Mouse (Mus musculus): ENCODE results near the gene Rab3b. TPM values are rescaled to one million over a fixed set of nuclear protein-coding genes. Genes with fewer than 3 reads are reported as not detected.
"Not testable (repeated sequence)": the region's sequence is repeated elsewhere in the genome, so short reads cannot be mapped to it uniquely, and the experiment has no call there.

Gene Rab3b
- total RNA-seq, 2 experiments from 2014 or later, result 0.25 to 0.47 TPM

- intact Hi-C loops (cut with DNase I; ENCODE audit: low total_unique reads), result no loop called here
Observed at GRCm38 (mm10) chr4:108883815-108884214, 5.0 kb downstream of the Rab3b start.

DNA sequence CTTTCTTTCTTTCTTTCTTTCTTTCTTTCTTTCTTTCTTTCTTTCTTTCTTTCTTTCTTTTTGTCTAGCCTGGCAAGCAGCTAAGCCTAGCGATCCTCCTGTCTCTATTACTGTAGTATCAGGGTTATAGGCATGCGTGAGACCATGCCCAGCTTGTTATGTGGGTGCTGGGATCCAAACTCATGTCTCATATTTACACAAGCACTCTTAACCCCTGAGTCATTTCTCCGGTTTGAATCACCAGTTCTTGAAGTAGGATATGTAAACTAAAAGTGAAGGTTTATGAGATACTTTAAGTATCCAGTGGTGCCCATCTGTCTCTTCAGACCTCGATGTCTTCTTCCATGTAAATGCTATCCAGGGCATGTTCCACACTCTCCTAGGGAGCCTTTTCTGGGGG is 8.6 kb downstream of the Rab3b start:
- DNase-seq, result no peak
- intact Hi-C loops (cut with DNase I; ENCODE audit: low total_unique reads), result no loop called here

More at GRCm38 (mm10) chr4:108883815-108884214, 5.0 kb downstream of the Rab3b start:
- no peak for DNase-seq

- DNase-seq, result no peak
- intact Hi-C loops (cut with DNase I; ENCODE audit: low total_unique reads), result no loop called here
Observed at GRCm38 (mm10) chr4:108890876-108891275, 12.0 kb downstream of the Rab3b start.

DNA sequence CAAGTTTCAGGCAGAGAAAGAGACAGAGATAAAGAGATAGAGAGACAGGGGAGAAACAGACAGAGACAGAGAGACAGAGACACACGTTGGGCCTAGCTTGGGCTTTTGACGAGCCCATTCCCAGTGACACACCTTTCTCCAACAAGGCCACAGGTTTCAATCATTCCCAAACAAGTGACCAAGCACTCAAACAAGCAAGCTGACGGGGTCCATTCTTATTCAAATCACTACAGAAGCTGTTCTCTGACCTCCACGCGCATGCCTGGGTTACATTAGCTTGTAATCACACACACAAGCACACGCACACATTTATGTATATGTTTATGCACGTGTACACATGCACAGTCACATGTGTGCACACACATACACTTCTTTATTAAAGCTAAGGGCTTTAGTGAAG is 21.6 kb downstream of the Rab3b start:
- no peak for DNase-seq
- intact Hi-C loops (cut with DNase I; ENCODE audit: low total_unique reads), result no loop called here

GRCm38 (mm10) chr4:108902886-108903285 is 24.0 kb downstream of the Rab3b start:
- intact Hi-C loops (cut with DNase I; ENCODE audit: low total_unique reads), result no loop called here
- no peak for DNase-seq

DNA sequence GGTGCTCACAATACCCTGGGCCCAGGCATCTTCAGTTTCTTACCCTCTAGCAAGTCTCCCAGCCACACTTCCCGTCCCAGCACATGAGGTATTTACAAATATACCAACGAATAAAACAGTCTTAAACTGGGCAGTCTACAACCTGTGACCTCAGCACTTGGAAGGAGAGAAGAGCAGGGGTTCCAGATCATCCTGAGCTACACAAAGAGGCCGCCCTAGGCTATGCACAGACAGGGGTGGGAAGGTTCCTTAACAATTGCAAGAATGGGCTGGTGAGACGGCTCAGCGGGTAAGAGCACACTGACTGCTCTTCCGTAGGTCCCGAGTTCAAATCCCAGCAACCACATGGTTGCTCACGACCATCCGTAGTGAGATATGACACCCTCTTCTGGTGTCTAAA is 24.5 kb downstream of the Rab3b start:
- DNase-seq, result no peak
- intact Hi-C loops (cut with DNase I; ENCODE audit: low total_unique reads), result no loop called here

GRCm38 (mm10) chr4:108904076-108904475 is 25.2 kb downstream of the Rab3b start:
- no peak for DNase-seq
- intact Hi-C loops (cut with DNase I; ENCODE audit: low total_unique reads), result no loop called here

DNA sequence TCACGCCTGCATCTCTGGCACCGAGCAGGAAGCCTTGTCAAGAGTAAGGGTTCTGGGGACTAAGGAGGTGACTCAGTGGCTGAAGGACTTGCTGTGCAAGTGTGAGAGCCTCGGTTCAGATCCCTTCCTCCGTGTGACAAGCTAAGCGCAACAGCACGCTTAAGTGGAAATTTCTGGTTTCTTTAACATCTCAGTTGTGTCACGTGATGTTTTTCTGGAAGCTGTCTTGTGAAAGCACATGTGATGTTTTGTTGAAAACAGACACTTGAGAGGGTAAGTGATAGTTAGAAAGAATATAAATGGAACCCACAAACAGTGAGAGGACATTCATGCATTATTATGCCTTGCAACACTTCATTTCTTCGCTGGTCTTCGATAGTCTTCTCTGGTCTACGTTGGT is 25.9 kb downstream of the Rab3b start:
- intact Hi-C loops (cut with DNase I; ENCODE audit: low total_unique reads), result no loop called here
- DNase-seq, result no peak

DNA sequence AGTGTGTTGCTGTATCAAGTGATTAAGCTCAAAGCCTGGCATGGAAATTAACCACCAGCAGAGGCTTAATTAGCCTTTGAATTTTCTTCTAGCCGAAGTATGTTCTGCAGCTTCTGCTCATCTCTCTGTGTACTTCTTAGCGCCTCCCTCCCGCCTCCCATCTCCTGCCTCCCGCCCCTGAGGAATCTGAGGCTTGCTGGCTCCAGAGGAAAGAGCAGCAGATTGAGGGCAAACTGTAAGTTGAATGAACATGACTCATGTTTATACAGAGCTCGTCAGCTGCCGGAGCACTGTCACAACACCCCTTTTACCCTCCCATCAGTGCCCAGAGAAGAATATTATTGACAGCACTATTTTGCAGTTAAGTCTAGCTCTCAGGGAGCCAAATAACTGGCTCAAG is 27.0 kb downstream of the Rab3b start:
- no peak for DNase-seq
- intact Hi-C loops (cut with DNase I; ENCODE audit: low total_unique reads), result no loop called here

DNA sequence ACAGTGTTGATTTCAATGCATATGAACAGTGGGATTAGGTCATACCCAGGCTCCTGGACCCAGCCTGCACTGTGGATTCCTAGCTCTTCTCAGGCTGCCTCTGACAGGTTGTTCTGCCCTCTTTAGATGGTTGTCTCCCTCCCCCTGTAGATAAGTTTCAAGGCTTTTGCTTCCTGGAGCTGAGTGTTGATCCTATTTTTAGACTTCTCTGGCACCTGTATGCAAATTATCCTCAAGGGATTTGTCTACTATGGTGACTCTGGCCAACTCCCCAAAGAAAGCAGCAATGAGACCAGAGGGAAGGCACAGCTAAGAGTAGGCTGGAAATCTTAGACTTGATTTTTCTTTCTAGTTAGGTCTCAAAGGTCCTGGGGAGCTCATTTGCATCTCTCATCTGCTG is 28.6 kb downstream of the Rab3b start:
- intact Hi-C loops (cut with DNase I; ENCODE audit: low total_unique reads), result no loop called here
- no peak for DNase-seq

DNA sequence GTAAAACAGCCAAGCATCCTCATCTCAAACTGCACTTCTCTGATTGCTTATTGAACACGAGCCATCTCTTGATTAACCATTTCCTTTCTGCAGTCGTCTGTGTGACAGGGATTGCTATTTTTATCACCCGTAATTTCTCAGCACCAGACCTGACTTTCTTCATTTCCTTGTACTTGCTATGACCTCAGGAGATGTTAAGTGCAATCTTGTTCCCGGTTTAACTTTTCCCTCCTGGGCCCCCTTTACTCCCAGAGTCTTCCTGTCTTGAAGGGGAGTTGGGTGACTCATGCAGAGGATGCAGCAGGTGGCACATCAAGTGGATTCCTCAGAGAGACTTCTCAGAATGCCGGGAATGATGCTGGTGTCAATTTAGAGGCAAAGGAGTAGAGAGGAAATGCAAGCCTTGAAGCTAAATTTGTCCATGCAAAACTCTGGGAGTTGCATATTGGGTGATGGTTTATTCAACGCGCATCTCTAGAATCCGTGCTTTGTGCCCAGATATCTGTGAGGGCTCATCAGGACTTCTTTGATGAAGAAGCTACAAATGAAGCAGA is 31.1 kb downstream of the Rab3b start:
- intact Hi-C loops (cut with DNase I; ENCODE audit: low total_unique reads), result no loop called here

DNA sequence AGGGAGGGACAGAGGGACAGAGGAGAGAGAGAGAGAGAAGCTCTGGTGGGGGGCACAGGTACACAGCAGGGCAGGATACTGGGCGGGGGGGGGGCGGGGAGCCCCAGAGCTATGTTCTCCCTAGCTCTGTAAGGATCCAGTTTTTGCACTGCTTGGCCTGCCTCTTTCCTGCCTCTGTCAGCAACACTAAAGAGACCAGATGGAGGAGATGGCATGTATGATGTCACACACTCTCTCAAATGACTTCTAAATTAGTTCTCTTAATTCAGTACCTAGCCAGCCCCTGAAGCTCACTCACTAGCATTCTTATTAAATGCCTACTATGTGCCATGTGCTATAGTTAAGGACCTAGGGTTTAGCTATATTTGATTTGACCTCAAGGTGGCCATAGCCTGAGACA is 33.0 kb downstream of the Rab3b start:
- intact Hi-C loops (cut with DNase I; ENCODE audit: low total_unique reads), result no loop called here

More for the DNA sequence above, 31.1 kb downstream of the Rab3b start:
- DNase-seq, result no peak

DNA sequence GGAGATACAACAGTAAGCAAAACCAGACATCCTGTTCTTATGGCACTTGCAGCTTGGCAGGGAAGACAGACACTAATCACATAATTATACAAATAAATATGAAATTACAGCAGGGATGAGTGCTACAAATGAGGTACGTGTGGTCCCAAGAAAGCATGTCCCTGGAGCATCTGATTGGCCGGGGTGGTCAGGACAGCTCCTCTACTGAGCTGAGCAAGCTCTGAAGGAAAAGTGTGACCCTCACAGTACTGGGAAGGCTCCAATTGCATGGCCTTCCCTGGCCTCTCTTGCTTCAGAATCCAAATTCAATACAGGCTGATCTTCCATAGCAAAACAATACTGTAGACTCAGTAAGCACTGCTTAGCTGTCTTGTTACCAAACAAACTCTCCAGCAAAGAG is 34.3 kb downstream of the Rab3b start:
- intact Hi-C loops (cut with DNase I; ENCODE audit: low total_unique reads), result no loop called here
- no peak for DNase-seq

More for the DNA sequence above, 33.0 kb downstream of the Rab3b start:
- DNase-seq, result no peak

DNA sequence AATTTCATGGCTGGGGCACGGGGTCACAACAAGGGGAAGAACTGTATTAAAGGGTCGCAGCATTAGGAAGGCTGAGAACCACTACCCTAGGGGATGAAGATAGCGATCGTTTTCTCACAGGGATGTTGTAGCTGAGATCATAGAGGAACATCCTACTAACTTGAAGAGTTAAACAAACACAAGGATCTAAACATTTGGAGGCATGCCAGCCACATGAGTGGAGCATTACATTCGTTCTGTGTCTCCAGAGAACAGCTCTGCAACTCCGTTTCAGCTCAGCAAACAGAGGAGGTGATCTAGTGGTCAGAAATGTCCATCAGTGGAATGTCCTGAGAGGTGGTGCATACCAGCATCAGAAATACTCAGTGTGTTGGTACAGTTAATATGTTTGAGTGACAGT is 35.5 kb downstream of the Rab3b start:
- intact Hi-C loops (cut with DNase I; ENCODE audit: low total_unique reads), result no loop called here
- no peak for DNase-seq

GRCm38 (mm10) chr4:108915101-108915500 is 36.2 kb downstream of the Rab3b start:
- intact Hi-C loops (cut with DNase I; ENCODE audit: low total_unique reads), result no loop called here
- DNase-seq, result no peak

- intact Hi-C loops (cut with DNase I; ENCODE audit: low total_unique reads), result no loop called here
- no peak for DNase-seq
Observed at GRCm38 (mm10) chr4:108917654-108918053, 38.8 kb downstream of the Rab3b start.

DNA sequence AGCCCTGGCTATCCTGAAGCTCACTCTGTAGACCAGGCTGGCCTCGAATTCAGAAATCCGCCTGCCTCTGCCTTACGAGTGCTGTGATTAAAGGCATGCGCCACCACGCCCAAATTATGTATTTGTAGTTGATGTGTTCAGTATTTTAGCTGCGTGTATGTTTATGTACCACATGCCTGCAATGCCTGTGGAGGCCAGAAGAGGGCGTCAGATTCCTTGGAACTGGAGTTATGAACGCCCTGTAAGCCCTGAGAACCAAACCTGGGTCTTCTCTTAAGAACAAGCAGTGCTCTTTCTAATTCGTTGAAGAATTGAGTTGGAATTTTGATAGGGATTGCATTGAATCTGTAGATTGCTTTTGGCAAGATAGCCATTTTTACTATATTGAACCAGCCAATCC is 49.1 kb downstream of the Rab3b start:
- intact Hi-C loops (cut with DNase I; ENCODE audit: low total_unique reads); DNase-seq: not testable (repeated sequence)

DNA sequence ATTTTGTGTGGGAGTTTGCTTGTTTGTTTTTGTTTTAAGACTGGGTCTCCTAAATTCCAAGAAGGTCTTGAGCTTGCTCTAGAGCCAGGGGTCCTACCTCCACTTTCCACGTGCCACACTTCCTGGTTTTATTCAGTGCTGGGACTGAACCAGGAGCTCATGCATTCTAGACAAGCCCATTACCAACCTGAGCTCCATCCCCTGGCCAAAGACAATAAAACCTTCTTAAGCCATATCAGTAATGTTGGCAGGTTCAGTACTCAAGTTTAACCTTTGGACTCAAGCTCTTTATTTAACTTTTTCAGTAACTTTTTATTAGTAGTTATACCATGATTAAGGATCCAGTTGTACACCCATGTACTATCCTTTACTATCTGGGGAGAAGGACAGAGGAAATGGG is 54.3 kb downstream of the Rab3b start:
- intact Hi-C loops (cut with DNase I; ENCODE audit: low total_unique reads), result no loop called here
- no peak for DNase-seq

DNA sequence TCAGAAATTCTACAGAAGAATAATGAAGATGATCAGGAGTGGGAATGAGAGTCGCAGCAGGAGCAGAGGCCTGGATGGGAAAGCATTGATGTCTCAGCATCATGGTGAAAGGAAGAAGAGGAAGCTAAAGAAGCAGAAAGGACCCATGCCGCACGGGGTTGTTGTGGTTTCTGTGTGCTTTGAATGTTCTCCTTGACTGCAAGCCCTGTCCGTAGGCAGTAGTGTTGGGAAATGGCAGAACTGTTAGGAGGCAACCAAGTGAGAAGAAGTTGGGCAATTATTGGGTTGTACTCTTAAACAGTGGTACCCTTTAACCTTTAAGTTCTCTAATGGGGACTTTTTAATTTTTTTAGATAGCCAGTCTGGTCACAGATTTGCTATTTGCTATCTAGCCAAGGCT is 56.0 kb downstream of the Rab3b start:
- DNase-seq, result no peak
- intact Hi-C loops (cut with DNase I; ENCODE audit: low total_unique reads), result no loop called here

- intact Hi-C loops (cut with DNase I; ENCODE audit: low total_unique reads), result no loop called here
- no peak for DNase-seq
Observed at GRCm38 (mm10) chr4:108937848-108938771, 59.2 kb downstream of the Rab3b start.
